ENCODE assay signal across 25 mouse cellular contexts in genomic region chr10:108519156-108519555, GRCm38 (mm10).
DNase-seq lines count a peak whose midpoint lies in the region; ATAC-seq and TF ChIP-seq lines count a peak whose summit lies in the region.
"Had no signal": no experiment of that assay in that cellular context is flagged by ENCODE, and none has a peak within 500 bp of the region (broad histone marks: within the 10 kb centered on the region; RNA-seq: fewer than 3 reads in every experiment).

No protein-coding gene starts in this region.

- whole genome bisulfite sequencing in forebrain, embryonic 16.5 days: 11% methylated on average over 6 of the region's 6 CpGs
- 52% methylated on average over 6 of the region's 6 CpGs for WGBS in forebrain, embryonic 10.5 days
- WGBS in heart, embryonic 13.5 days: 14% methylated on average over 6 of the region's 6 CpGs
- WGBS in midbrain, embryonic 10.5 days: 43% methylated on average over 6 of the region's 6 CpGs
- WGBS in midbrain, embryonic 14.5 days: 50% methylated on average over 6 of the region's 6 CpGs

- H3K4me3 ChIP-seq in forebrain, embryonic 16.5 days (replicated peaks; ENCODE audit: low read length): no peak overlapping the region
- no peak overlapping the region for H3K4me3 ChIP-seq in forebrain, embryonic 10.5 days
- no peak overlapping the region for H3K4me3 ChIP-seq in heart, embryonic 13.5 days
- H3K4me3 ChIP-seq in midbrain, embryonic 10.5 days: no peak overlapping the region
- H3K4me3 ChIP-seq in midbrain, embryonic 14.5 days (replicated peaks; ENCODE audit: low read depth, low read length): no peak overlapping the region
- H3K4me3 ChIP-seq in cortical plate, adult 2 months (ENCODE audit: insufficient read depth, low read length): no peak overlapping the region
- H3K4me3 ChIP-seq: gastrocnemius, adult 2 months; heart, embryonic 15.5 days; hindbrain, embryonic 12.5 days; hindbrain, embryonic 15.5 days had no signal

- no peaks in the 10 kb centered on the region; the same call in 1 of the 2 replicates for H3K4me1 ChIP-seq in forebrain, embryonic 16.5 days (replicated peaks; ENCODE audit: control insufficient read depth, insufficient read depth, low read length)
- peaks cover 12% of the 10 kb centered on the region for H3K4me1 ChIP-seq in forebrain, embryonic 10.5 days
- H3K4me1 ChIP-seq in heart, embryonic 13.5 days: peaks cover 6% of the 10 kb centered on the region; the same call in 1 of the 2 replicates
- H3K4me1 ChIP-seq in midbrain, embryonic 10.5 days: peaks cover 13% of the 10 kb centered on the region
- no peaks in the 10 kb centered on the region for H3K4me1 ChIP-seq in midbrain, embryonic 14.5 days (ENCODE audit: control insufficient read depth, insufficient read depth, low read length)
- H3K4me1 ChIP-seq in cortical plate, adult 2 months (ENCODE audit: control insufficient read depth, insufficient read depth, low read length): peaks cover 3% of the 10 kb centered on the region
- H3K4me1 ChIP-seq: heart, embryonic 15.5 days had no signal

- intact Hi-C loops in heart, postnatal 36 days (cut with DNase I): no loop called here

- H3K9ac ChIP-seq in forebrain, embryonic 16.5 days (replicated peaks; ENCODE audit: low read depth, low read length): no peak overlapping the region
- no peak overlapping the region for H3K9ac ChIP-seq in heart, embryonic 13.5 days
- no peak overlapping the region for H3K9ac ChIP-seq in midbrain, embryonic 14.5 days (replicated peaks; ENCODE audit: low read length)
- H3K9ac ChIP-seq: forebrain, postnatal 0 days; heart, embryonic 15.5 days; hindbrain, embryonic 12.5 days; hindbrain, embryonic 15.5 days had no signal

- H3K36me3 ChIP-seq in forebrain, embryonic 16.5 days (ENCODE audit: control insufficient read depth, insufficient read depth): no peaks in the 10 kb centered on the region
- H3K36me3 ChIP-seq in forebrain, embryonic 10.5 days (replicated peaks): no peaks in the 10 kb centered on the region
- no peaks in the 10 kb centered on the region for H3K36me3 ChIP-seq in heart, embryonic 13.5 days
- no peaks in the 10 kb centered on the region for H3K36me3 ChIP-seq in midbrain, embryonic 10.5 days
- H3K36me3 ChIP-seq in midbrain, embryonic 14.5 days (ENCODE audit: control insufficient read depth, insufficient read depth, low read length): no peaks in the 10 kb centered on the region
- H3K36me3 ChIP-seq: G1E; heart, embryonic 15.5 days; hindbrain, embryonic 12.5 days; hindbrain, embryonic 15.5 days had no signal

- ATAC-seq in forebrain, embryonic 16.5 days: peak; percentile 43; the same call in 1 of the 2 replicates
- no peak for ATAC-seq in heart, embryonic 13.5 days (ENCODE audit: extremely low read depth, insufficient number of reproducible peaks, low FRiP score, low TSS enrichment)
- no peak for ATAC-seq in midbrain, embryonic 14.5 days (ENCODE audit: low FRiP score, low TSS enrichment)
- ATAC-seq: forebrain, postnatal 0 days; intestine, postnatal 0 days had no signal

- no peak for TF ChIP-seq POLR2A in cortical plate, adult 2 months (IDR thresholded peaks at IDR 0.05; ENCODE audit: extremely low read depth, insufficient read depth, low read length)

- H3K4me2 ChIP-seq in forebrain, embryonic 16.5 days (ENCODE audit: low read length): no peak overlapping the region
- H3K4me2 ChIP-seq in heart, embryonic 13.5 days: no peak overlapping the region
- no peak overlapping the region for H3K4me2 ChIP-seq in midbrain, embryonic 14.5 days (ENCODE audit: low read length)
- H3K4me2 ChIP-seq: heart, embryonic 15.5 days; hindbrain, embryonic 12.5 days; hindbrain, embryonic 15.5 days had no signal

- no peaks in the 10 kb centered on the region for H3K9me3 ChIP-seq in forebrain, embryonic 16.5 days (ENCODE audit: control insufficient read depth, low read length)
- H3K9me3 ChIP-seq in forebrain, embryonic 10.5 days: no peaks in the 10 kb centered on the region
- no peaks in the 10 kb centered on the region for H3K9me3 ChIP-seq in heart, embryonic 13.5 days
- no peaks in the 10 kb centered on the region for H3K9me3 ChIP-seq in midbrain, embryonic 10.5 days (replicated peaks)
- H3K9me3 ChIP-seq in midbrain, embryonic 14.5 days (ENCODE audit: control insufficient read depth, low read length): no peaks in the 10 kb centered on the region
- H3K9me3 ChIP-seq: G1E; heart, embryonic 15.5 days; hindbrain, embryonic 12.5 days; hindbrain, embryonic 15.5 days had no signal

- H3K27me3 ChIP-seq in forebrain, embryonic 16.5 days (replicated peaks; ENCODE audit: control insufficient read depth, insufficient read depth, low read length): no peaks in the 10 kb centered on the region
- no peaks in the 10 kb centered on the region for H3K27me3 ChIP-seq in forebrain, embryonic 10.5 days (ENCODE audit: poor library complexity, severe bottlenecking)
- no peaks in the 10 kb centered on the region for H3K27me3 ChIP-seq in heart, embryonic 13.5 days (replicated peaks)
- H3K27me3 ChIP-seq in midbrain, embryonic 10.5 days (ENCODE audit: low read depth, poor library complexity, severe bottlenecking): no peaks in the 10 kb centered on the region
- H3K27me3 ChIP-seq in midbrain, embryonic 14.5 days (ENCODE audit: control insufficient read depth, insufficient read depth, low read length): no peaks in the 10 kb centered on the region
- H3K27me3 ChIP-seq: CH12.LX; heart, embryonic 15.5 days; hindbrain, embryonic 12.5 days; hindbrain, embryonic 15.5 days had no signal

- no peak for DNase-seq in forebrain, embryonic 10.5 days (ENCODE audit: extremely low spot score, low spot score)
- DNase-seq in heart, postnatal 36 days: no peak
- DNase-seq in midbrain, embryonic 10.5 days (ENCODE audit: low spot score): no peak
- DNase-seq in midbrain, embryonic 14.5 days: no peak
- DNase-seq: adrenal gland, adult 2 months; adrenal gland, postnatal 14 days; B cell, adult 2 months; cerebellum, adult 11-12 months; cerebellum, adult 8-10 months; cerebellum, postnatal 10 days; cerebellum, postnatal 36 days; forebrain, postnatal 0 days; gastrocnemius, adult 2 months; gastrocnemius, postnatal 14 days; heart, adult 11 months; heart, postnatal 10 days had no signal

- no peak for TF ChIP-seq CTCF in cortical plate, adult 2 months (IDR thresholded peaks at IDR 0.05; ENCODE audit: extremely low read depth, insufficient read depth, low read length)

- no peak overlapping the region for H3K27ac ChIP-seq in forebrain, embryonic 16.5 days (ENCODE audit: low read length)
- no peak overlapping the region for H3K27ac ChIP-seq in forebrain, embryonic 10.5 days
- 0 out of 2 replicates have a peak overlapping the region, but pooled peaks have one; percentile 2 for H3K27ac ChIP-seq in heart, embryonic 13.5 days (replicated peaks)
- H3K27ac ChIP-seq in midbrain, embryonic 10.5 days (replicated peaks): 0 out of 2 replicates have a peak overlapping the region, but pooled peaks have one; percentile 34
- no peak overlapping the region for H3K27ac ChIP-seq in midbrain, embryonic 14.5 days (replicated peaks; ENCODE audit: low read depth, low read length)
- H3K27ac ChIP-seq in cortical plate, adult 2 months (ENCODE audit: insufficient read depth, low read length): peak overlapping the region; percentile 67; the same call in 1 of the 2 replicates
- H3K27ac ChIP-seq: gastrocnemius, adult 2 months; heart, embryonic 15.5 days; hindbrain, embryonic 12.5 days; hindbrain, embryonic 15.5 days had no signal

Comparison
In these comparisons a context has a peak if more than half of its experiments do, and no peak if none do; other contexts are left out.
1. H3K27ac ChIP-seq: peak in heart, embryonic 13.5 days (single experiment), midbrain, embryonic 10.5 days (single experiment) and cortical plate, adult 2 months (single experiment); none in forebrain, embryonic 16.5 days (single experiment), forebrain, embryonic 10.5 days (single experiment) and midbrain, embryonic 14.5 days (single experiment).